Mouse (Mus musculus) thymus, postnatal 4 days (tissue): ENCODE results near the gene Ntng2.
A peak's percentile ranks its signal among the peaks of the same experiment; 100 is the strongest.

Source experiments
- DNase-seq: peaks from one replicate; pipeline ENCODE4 v3.0.0; 2021

Ntng2 gene

GRCm38 (mm10) chr2:29235026-29235425, 17.8 kb downstream of the Ntng2 start:
- no peak for DNase-seq

- DNase-seq = no peak
These were observed 18.8 kb downstream of the Ntng2 start for GRCm38 (mm10) chr2:29234002-29234401.

DNA sequence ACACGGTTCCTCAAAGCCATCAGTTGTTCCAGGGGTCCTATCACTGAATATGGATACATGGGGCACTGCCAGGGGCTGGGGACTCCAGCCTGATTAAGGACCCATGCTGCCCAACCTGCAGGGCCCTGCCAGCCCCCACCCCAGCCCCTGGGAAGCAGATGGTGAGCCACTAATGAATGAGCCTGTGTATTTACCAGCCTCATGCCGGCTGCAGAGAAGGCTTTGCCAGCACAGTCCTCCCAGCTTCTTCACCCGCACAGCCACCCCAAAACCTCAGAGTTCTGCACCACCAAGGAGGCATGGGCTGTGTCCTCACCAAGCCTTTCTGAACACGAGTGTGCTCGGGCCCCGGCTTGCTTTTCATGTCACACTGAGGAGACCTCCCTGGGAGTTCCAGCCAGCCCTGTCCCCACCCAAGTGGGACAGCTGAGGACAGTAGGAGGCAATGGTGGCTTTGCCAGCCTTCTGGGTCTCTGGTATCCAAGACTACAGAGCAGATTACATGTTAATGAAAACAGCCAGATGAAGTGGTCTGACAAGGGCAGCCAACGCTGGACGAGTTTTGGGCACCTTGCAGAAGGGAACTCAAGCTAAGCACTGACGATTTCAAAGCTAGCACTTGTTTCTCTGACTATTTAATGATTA, 22.5 kb downstream of the Ntng2 start:
- no peak for DNase-seq

DNA sequence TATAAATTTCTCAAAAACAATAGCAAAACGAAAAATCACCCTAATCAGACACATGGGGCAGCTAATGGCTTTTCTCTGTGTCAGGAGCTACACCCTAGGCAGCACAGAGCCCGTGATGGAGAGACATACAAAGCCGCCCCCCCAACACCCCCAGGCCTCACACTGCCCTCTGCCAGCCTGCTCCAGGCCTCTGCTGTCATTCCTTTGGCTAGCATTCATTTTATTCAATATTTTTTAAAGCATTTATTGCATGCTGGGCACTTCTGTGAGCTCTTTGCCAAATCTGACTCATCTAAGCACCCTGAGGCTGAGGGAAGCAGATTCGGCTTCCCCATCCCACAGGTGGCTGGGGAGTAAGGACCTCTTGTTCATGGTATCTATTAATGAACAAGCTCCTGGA, 26.1 kb downstream of the Ntng2 start:
- DNase-seq = no peak

- no peak for DNase-seq
These were observed 29.1 kb downstream of the Ntng2 start for GRCm38 (mm10) chr2:29223591-29224262.

GRCm38 (mm10) chr2:29222302-29222701, 30.5 kb downstream of the Ntng2 start:
- DNase-seq = peak; percentile 48

DNA sequence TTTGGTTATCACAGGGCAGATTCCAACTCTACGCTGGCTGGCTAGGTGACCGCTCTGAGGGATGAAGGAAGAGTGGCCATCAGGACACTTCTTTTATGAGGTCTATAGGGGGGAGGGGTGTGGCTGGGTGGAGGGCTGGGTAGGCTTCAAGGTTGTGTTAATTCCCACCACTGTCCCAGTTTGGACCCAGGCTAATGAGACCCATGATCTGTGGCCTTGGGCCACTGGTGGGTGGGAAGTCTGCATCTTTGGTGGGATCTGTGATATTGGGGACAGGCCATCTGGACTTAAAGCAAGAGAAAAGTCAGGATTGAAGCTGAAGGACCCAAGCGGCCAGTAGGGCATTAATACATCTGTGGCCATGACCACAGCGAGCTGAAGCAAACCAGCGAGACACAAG, 34.0 kb downstream of the Ntng2 start:
- no peak for DNase-seq

DNA sequence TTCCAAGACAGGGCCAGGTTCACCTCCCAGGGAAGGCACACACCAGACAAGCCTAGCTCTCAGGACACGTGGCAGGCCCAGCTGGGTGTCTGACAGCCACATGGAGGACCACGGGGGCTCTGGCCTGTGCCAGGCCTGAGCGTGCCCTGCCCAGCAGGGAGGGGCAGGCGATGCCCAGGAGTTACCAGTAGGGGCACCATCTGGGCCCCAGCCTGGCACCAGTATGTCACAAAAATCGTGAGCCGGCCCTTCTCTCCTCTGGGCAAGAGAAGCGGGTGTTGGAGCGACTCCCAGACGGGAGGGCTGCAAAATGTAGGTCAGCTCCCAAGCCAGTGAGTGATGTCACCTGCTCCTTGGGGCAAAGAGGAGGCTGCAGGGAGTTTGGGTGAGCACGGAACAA, 34.9 kb downstream of the Ntng2 start:
- DNase-seq = no peak

DNA sequence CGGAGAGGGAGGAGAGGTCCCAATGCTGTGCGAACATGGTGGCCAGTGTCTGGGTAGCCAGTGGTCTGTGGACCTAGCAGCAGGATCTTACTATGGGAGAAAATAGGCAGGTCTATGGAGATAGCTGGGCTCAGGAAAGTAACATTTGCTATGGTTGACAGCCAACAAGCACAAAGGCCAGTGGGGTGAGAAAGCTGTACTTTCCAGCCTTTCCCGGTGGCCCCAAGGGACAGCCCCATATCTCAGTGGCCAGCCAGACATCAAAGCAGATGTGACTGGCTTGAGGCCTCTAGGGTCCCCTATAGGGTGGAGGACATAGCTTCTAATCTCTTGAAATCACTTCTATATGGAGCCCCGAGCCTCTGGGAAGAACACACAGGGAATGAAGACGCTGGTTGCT, 35.8 kb downstream of the Ntng2 start:
- DNase-seq = no peak

- DNase-seq = no peak
These were observed 36.4 kb downstream of the Ntng2 start for GRCm38 (mm10) chr2:29216286-29217012.

DNA sequence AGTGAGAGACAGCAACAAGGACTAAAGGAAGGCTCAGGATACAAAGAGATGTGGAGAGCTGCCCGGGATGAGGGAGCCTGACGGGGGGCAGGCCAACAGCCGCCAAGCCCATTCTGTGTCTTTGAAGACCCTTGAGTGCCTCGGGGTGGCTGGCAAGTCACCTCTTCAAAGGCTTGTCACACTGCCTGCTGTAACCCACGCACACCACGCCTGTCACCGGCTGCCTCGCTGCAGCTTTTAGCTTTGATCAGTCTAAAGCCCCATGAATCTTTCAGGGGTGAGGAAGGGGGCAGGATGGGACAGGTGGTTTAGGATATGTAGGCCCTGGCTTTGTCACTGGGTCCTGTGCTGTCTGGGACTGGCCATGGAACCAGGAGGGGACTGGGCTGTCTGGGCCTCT, 46.6 kb downstream of the Ntng2 start:
- DNase-seq = no peak

DNA sequence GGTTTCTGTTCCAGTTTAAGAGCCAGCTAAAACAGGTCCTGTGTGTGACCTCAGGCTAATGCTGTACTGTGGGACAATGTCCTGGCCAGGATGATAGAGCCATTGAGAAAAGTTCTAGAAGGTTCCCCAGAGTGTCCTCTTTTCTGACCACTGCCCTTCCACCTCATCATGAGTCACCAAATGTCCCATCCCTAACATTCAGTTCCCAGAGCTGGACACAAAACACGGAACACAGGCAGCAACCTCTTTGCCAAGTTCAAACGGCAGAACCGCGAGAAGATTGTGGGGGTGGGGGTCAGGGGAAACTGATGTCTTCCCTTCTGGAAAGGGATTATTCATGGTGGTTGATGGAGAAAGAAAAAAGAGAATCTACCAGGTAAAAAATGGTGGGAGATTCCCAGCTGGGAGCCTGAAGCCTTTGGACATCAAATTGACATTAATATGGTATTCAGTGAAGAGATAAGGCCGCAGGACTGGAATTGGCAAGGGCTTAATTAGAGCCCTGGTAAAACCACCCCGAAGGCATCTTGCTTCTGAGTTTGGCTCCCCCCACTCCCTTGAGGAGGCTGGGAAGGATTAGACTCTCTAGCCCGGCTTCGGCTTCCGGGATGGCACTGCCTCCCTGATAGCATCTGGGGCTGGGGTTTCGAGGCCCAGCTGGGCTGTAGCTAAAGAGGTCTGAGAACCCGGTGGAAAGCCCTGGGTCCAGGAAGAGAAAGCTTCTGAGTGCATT, 51.4 kb downstream of the Ntng2 start:
- no peak for DNase-seq

- DNase-seq = peak; percentile 70
These were observed 52.9 kb downstream of the Ntng2 start for GRCm38 (mm10) chr2:29199909-29200308.

DNA sequence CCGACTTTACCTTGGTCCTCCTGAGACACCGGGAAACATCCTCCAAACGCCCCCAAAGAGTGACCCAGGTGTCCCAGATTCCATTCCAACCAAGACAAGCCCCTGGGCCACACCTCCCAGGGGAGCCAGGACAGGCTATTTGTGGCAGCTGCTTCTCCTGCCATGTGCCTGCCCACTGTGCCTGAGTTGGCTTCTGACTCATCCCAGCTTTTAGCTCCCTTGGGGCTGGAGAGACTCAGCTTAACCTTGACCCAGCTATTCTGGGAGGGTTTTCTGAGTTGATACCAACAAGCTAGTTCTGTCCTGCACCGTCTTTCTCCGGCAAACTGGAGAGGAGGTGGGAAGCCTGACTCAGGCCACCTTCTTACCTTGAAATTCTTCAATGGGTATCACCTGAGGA, 54.4 kb downstream of the Ntng2 start:
- no peak for DNase-seq

- DNase-seq = no peak
These were observed 56.0 kb downstream of the Ntng2 start for GRCm38 (mm10) chr2:29196844-29197243.

- peak; percentile 93 for DNase-seq
These were observed 58.0 kb downstream of the Ntng2 start for GRCm38 (mm10) chr2:29194547-29195463.

DNA sequence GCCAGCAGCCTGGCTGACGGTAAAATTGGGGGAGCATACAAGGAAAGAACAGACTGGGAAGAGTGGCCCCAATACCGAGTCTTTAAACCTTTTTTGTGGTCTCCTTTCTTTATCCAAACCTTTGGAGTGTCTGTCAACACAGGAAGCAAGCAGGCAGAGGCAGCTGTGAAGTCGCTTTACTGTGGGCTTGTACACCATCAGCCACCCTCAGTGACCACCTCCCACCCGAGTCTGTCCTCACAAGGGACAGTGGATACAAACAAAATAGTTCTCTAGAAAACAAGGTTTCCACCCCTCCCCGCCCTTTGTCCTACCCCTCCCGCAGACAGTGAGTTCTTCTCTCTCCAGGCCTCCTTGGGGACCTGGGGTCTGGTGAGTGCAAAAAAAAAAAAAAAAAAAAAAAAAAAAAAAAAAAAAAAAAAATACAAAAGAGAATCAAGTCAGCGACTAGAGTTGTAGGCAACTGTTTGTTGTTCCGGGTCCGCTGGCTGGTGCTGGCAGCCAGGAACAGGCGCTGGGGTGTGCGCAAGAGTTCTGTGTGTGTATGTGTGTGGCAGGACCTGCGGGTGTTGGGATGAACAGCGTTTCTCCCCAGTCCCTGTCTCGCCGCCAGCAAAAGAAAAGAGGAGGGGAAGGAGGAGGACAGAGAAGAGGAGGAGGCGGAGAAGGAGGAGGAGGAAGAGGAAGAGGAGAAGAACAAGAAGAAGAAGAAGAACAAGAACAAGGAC, 58.8 kb downstream of the Ntng2 start:
- DNase-seq = peak; percentile 31

GRCm38 (mm10) chr2:29192629-29193278, 60.1 kb downstream of the Ntng2 start:
- DNase-seq = no peak

GRCm38 (mm10) chr2:29191216-29192215, 61.3 kb downstream of the Ntng2 start:
- no peak for DNase-seq

DNA sequence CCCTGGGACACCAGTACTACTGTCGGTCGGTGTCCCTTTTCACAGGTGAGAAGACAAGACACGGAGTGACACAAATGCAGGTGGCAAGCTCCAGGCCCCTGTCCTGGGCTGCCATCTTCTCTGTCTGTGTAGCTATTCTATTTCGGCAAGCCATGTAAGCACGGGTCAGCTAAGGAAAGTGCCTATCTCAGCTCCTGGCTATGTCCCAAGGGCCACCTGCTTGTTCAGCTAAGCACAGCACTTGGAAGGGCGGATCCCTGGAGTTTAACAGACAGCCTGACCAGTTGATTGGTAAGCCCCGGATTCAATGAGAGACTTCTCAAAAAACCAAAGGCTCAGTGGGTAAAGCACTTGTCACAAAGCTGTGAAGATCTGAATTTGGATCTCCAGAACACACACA, 62.4 kb downstream of the Ntng2 start:
- DNase-seq = no peak
